Mouse (Mus musculus): Measurements from ENCODE around the gene Hoxd9. TPM values are rescaled to one million over a fixed set of nuclear protein-coding genes. Genes with fewer than 3 reads are reported as not detected.

Gene Hoxd9
- total RNA-seq, 1 experiment from 2014 or later = not detected

DNA sequence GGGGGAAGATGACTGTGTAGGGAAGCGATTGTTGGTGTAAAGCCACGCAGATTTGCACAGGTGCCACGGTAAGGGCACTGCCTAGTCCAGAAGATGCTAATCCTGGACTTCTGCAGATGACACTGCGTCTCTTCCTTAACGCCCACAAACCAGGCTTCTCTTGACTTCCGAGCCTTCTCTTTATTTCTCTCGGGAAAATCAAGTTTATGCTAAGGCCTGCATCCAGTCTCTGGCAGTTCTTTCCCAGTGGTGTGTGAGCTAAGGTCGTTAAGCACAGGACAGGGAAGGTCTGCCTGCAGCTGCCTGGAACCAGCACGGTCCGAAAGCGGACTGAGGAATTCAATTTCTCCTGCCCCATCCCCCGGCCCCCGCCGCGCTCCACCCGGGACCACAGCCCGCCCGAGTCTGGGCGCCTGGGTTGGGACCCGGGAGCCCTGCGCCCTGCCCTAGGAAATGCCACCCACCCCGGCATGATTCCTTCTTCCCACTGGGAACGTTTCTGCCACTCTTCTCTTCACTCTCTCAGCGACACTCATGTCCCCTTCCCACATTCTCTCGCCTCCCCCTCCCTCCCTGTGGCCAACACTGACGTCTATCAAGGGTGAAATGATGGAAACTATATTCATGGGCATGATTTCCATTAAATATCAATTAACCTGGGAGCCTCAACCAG lies 6.3 kb downstream of the Hoxd9 start:
- ATAC-seq (replicated peaks in 1 of 2; ENCODE audit: insufficient read depth in 1 of 2, low FRiP score in 2 of 2, low TSS enrichment in 1 of 2, low read depth in 1 of 2, poor library complexity in 2 of 2, severe bottlenecking in 2 of 2) = no peak

DNA sequence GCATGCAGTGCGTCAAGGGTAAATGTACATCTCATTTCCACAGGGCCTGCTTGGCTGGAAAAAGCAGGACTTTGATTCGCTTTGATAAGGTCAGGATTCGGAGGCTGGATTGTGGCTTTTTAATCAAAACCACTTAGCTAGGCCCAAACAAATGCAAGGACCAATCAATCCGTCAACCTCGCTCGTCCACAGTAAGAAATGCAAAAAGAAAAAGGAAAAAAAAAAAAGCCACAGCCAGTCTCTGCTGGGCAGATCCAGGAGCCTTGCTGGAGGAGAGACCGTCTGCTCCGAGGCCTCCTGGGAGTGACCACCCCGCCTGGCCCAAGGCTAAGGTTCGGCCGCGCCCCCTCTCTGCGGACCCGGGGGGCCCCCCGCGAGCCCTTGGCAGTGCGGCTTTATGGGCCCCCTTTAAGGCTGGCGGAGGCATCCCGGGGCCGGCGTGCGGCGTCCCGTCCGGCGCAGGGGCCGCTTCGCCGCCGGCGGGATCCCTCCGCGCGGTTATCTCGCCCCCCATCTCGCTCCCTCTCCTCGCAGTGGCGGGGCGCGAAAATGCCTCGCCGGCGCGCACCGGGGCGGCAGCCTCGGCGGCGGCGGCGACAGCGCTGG lies 7.0 kb downstream of the Hoxd9 start, which contains the start of gene Hoxd8:
Hoxd8 (plus strand) TSS at position 223 of the 606 bp plus-strand sequence.
- ATAC-seq (replicated peaks in 1 of 2; ENCODE audit: insufficient read depth in 1 of 2, low FRiP score in 2 of 2, low TSS enrichment in 1 of 2, low read depth in 1 of 2, poor library complexity in 2 of 2, severe bottlenecking in 2 of 2) = no peak

DNA sequence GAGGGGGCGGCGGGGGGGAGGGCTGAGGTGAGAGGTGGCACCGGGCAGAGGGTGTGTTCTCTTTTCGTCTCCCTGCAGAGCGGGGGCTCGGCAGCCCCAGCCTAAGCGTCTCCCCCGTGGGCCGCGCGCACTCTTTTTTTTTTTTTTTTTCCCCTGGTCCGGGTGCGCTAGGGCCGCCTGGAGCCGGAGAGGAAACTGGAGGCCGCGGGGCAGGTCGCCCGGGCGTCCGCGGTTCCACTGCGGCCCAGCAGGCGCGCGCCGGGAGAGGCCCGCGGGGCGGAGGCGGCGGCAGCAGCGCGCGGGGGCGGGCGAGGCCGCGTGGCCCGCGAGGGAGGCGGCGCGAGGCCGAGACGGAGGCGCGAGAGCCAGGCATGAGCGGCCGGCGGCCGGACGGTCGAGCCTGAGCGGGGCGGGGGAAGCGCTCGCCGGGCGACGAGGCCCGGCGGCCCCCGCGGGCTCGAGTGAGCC lies 7.5 kb downstream of the Hoxd9 start:
- ATAC-seq (replicated peaks in 1 of 2; ENCODE audit: insufficient read depth in 1 of 2, low FRiP score in 2 of 2, low TSS enrichment in 1 of 2, low read depth in 1 of 2, poor library complexity in 2 of 2, severe bottlenecking in 2 of 2) = no peak

GRCm38 (mm10) chr2:74705467-74706089 lies 8.1 kb downstream of the Hoxd9 start:
- ATAC-seq (replicated peaks in 1 of 2; ENCODE audit: insufficient read depth in 1 of 2, low FRiP score in 2 of 2, low TSS enrichment in 1 of 2, low read depth in 1 of 2, poor library complexity in 2 of 2, severe bottlenecking in 2 of 2) = no peak

- ATAC-seq (replicated peaks in 1 of 2; ENCODE audit: insufficient read depth in 1 of 2, low FRiP score in 2 of 2, low TSS enrichment in 1 of 2, low read depth in 1 of 2, poor library complexity in 2 of 2, severe bottlenecking in 2 of 2) = no peak
Measured at GRCm38 (mm10) chr2:74706393-74706960, 8.9 kb downstream of the Hoxd9 start.

GRCm38 (mm10) chr2:74707599-74707998 lies 10.1 kb downstream of the Hoxd9 start:
- ATAC-seq (replicated peaks in 1 of 2; ENCODE audit: insufficient read depth in 1 of 2, low FRiP score in 2 of 2, low TSS enrichment in 1 of 2, low read depth in 1 of 2, poor library complexity in 2 of 2, severe bottlenecking in 2 of 2) = no peak

DNA sequence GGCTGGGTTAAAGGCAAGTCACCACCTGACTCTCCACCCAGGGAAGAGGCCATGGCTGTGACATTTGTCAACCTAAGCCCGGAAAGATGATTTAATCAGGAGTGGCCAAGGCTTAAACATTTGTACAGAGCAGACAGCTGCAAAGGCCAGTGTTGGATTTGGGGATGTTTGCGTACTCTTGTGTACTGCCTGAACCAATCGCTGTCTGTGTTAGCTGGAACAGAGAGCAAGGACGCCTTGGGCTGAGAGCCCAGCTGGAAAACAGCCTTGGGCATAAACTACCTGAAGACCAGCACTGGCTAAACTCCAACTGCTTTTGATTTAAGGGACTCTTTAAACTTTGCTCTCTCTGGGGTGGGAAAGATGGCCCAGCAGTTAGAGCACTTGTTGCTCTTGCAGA lies 11.1 kb downstream of the Hoxd9 start:
- no peak for ATAC-seq (replicated peaks in 1 of 2; ENCODE audit: insufficient read depth in 1 of 2, low FRiP score in 2 of 2, low TSS enrichment in 1 of 2, low read depth in 1 of 2, poor library complexity in 2 of 2, severe bottlenecking in 2 of 2)

GRCm38 (mm10) chr2:74709465-74710419 lies 12.2 kb downstream of the Hoxd9 start:
- ATAC-seq (replicated peaks in 1 of 2; ENCODE audit: insufficient read depth in 1 of 2, low FRiP score in 2 of 2, low TSS enrichment in 1 of 2, low read depth in 1 of 2, poor library complexity in 2 of 2, severe bottlenecking in 2 of 2) = no peak; a peak in 1 of 4 replicates

DNA sequence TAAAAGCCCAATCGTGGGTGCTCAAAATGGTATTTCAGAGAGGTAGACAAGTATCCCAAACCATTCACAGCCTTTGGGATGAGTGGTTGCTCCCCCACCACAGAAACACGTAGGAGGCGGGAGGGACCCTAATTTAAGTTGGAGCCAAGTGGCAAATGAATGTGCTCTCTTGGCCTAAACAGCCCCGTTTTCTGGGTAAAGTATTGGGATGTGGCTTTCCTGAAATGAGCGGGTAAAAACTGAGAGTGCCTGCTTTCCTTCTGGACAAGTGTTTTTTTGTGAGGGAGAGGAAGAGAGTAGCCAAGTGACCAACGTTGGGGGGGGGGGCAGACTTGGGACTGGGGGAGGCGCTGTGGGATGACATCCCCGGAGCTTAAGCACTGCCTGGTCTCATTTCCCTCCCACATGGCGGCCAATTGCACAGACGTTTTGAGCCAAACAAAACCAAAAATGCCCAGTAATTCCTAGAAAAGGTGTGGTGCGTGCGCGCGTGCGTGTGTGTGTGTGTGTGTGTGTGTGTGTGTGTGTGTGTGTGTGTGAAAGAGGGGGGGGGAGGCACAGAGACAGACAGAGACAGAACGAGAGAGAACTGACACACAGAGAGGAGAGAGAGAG lies 13.5 kb downstream of the Hoxd9 start:
- ATAC-seq (replicated peaks in 1 of 2; ENCODE audit: insufficient read depth in 1 of 2, low FRiP score in 2 of 2, low TSS enrichment in 1 of 2, low read depth in 1 of 2, poor library complexity in 2 of 2, severe bottlenecking in 2 of 2) = no peak

- no peak for ATAC-seq (replicated peaks in 1 of 2; ENCODE audit: insufficient read depth in 1 of 2, low FRiP score in 2 of 2, low TSS enrichment in 1 of 2, low read depth in 1 of 2, poor library complexity in 2 of 2, severe bottlenecking in 2 of 2)
Measured at GRCm38 (mm10) chr2:74711721-74712621, 14.4 kb downstream of the Hoxd9 start, which contains the start of the genes Hoxd3 and Hoxd4. Gene Hoxd3 (plus strand): TSS chr2:74711927. Gene Hoxd4 (plus strand): TSS chr2:74711929.

GRCm38 (mm10) chr2:74713239-74714150 lies 16.0 kb downstream of the Hoxd9 start:
- no peak for ATAC-seq (replicated peaks in 1 of 2; ENCODE audit: insufficient read depth in 1 of 2, low FRiP score in 2 of 2, low TSS enrichment in 1 of 2, low read depth in 1 of 2, poor library complexity in 2 of 2, severe bottlenecking in 2 of 2)

DNA sequence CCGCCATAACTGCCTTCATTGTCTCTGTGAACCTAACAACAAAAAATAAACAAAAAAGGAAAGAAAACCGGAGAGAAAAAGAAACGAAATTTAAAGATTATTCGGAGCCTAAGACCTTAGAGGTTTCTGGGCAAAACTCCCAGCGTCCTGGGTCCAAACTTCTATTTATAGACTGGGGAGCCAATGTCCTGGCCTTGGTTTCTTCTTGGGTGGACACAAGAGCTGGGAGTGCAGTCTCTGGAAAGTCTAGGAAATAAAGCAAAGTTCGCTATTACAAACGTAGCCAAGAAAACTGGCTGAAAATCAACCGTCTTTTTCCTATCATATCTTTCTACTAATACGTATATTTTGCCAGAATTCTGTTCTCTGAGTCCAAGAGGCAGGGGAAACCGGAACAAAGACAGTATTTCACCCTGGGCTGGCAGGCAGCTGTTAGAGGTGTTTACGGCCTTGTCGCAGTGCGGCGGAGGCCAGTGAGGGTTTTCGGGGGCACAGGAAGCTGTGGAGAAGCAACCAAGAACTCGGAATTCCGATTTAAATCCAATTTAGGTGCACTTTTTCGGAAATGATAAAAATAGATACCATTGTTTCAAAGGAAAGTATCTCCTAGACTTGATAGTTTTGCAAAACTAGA lies 16.7 kb downstream of the Hoxd9 start:
- ATAC-seq (replicated peaks in 1 of 2; ENCODE audit: insufficient read depth in 1 of 2, low FRiP score in 2 of 2, low TSS enrichment in 1 of 2, low read depth in 1 of 2, poor library complexity in 2 of 2, severe bottlenecking in 2 of 2) = no peak

DNA sequence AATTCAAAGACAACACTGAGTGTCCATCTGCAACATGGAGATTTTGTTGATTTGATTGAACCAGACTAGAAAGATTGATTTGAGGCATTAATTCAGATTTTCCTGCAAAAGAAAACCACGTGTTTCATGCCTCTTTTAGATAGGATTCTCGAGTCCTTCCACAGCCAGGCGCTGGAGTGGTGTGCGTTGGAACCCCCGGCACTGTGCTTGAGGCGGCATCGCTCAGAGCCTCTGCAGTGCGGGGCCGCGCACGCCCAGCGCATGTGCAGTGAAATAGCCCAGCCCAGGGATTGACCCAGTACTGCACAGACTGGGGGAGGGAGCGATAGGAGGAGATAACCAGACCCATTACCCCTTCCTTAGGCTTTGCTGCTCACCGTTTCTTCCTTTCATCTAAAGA lies 17.4 kb downstream of the Hoxd9 start:
- ATAC-seq (replicated peaks in 1 of 2; ENCODE audit: insufficient read depth in 1 of 2, low FRiP score in 2 of 2, low TSS enrichment in 1 of 2, low read depth in 1 of 2, poor library complexity in 2 of 2, severe bottlenecking in 2 of 2) = no peak

DNA sequence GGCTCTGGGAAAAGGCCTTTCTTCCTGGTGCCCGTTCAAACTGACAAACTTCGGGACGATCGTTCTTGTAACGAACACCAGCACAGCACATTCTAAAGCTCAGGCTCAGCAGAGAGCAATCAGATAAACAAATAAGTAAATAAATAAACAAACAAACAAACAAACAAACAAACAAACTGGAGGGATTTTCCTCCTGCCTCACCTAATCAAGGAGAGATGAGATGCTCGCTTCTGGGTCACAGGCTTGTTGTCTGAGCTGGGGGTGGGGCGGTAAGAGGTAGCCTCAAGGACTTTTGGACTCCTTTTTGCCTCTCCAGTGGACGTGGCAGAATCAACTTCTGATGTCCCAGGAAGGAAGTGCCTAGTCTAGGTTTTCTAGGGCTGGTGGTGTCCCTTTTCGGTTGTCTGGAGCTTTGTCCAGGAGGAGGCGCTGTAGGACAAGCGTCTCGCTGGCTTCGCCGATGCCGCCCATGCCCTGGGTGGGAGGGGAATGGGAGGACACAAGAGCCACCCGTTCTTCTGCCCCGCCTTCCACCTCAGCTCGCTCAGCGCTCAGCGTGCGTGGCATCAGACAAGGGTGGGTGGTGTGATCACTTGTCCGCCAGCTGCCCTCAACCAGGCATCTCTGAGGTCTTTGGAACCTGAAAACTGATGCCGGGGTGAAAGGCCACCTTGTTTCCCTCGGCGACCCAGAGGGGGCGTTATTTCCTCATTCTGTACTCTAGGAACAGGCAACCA lies 18.1 kb downstream of the Hoxd9 start:
- peak; percentile 80 to 93 for ATAC-seq (replicated peaks in 1 of 2; ENCODE audit: insufficient read depth in 1 of 2, low FRiP score in 2 of 2, low TSS enrichment in 1 of 2, low read depth in 1 of 2, poor library complexity in 2 of 2, severe bottlenecking in 2 of 2)

Data from hematopoietic stem cell, adult 5-6 weeks (primary cell).